10 mouse cellular contexts compared by ENCODE assay signal in genomic region chr6:86830738-86831500, GRCm38 (mm10). TPM values are rescaled to one million over a fixed set of nuclear protein-coding genes. Genes with fewer than 3 reads are reported as not detected.
DNase-seq lines count a peak whose midpoint lies in the region; ATAC-seq and TF ChIP-seq lines count a peak whose summit lies in the region.
"Had no signal": no experiment of that assay in that cellular context is flagged by ENCODE, and none has a peak within 500 bp of the region (broad histone marks: within the 10 kb centered on the region; RNA-seq: fewer than 3 reads in every experiment).

No protein-coding gene starts in this region.

- WGBS in heart, embryonic 10.5 days: 56% methylated on average over 10 of the region's 10 CpGs
- 51% methylated on average over 10 of the region's 10 CpGs for WGBS in kidney, postnatal 0 days

- ATAC-seq in kidney, postnatal 0 days (replicated peaks; ENCODE audit: low FRiP score, low read depth): no peak
- no peak for ATAC-seq in megakaryocyte progenitor cell, adult 5-6 weeks (replicated peaks; ENCODE audit: poor library complexity)

- no peak for TF ChIP-seq CTCF in kidney, postnatal 0 days (IDR thresholded peaks at IDR 0.05; ENCODE audit: low read depth)

- peaks cover 10% of the 10 kb centered on the region for H3K4me1 ChIP-seq in heart, embryonic 10.5 days
- no peaks in the 10 kb centered on the region for H3K4me1 ChIP-seq in kidney, postnatal 0 days (replicated peaks; ENCODE audit: insufficient read depth, low read length)

- no peak overlapping the region for H3K4me2 ChIP-seq in kidney, postnatal 0 days (ENCODE audit: low read length)

- H3K4me3 ChIP-seq in heart, embryonic 10.5 days: no peak overlapping the region
- no peak overlapping the region for H3K4me3 ChIP-seq in kidney, postnatal 0 days (replicated peaks; ENCODE audit: low read depth, low read length)

- H3K27ac ChIP-seq in heart, embryonic 10.5 days: peak overlapping the region; percentile 36; the same call in 1 of the 2 replicates
- H3K27ac ChIP-seq in kidney, postnatal 0 days: peak overlapping the region; percentile 31
- H3K27ac ChIP-seq: macrophage had no signal

- H3K27me3 ChIP-seq in heart, embryonic 10.5 days (ENCODE audit: insufficient read depth, poor library complexity, severe bottlenecking): no peaks in the 10 kb centered on the region
- H3K27me3 ChIP-seq in kidney, postnatal 0 days (ENCODE audit: insufficient read depth, low read length): no peaks in the 10 kb centered on the region

- H3K9me3 ChIP-seq in heart, embryonic 10.5 days: no peaks in the 10 kb centered on the region
- H3K9me3 ChIP-seq in kidney, postnatal 0 days (replicated peaks; ENCODE audit: low read length): no peaks in the 10 kb centered on the region

- H3K36me3 ChIP-seq in heart, embryonic 10.5 days: no peaks in the 10 kb centered on the region
- H3K36me3 ChIP-seq in kidney, postnatal 0 days (ENCODE audit: insufficient read depth, low read length): no peaks in the 10 kb centered on the region

- H3K9ac ChIP-seq in kidney, postnatal 0 days (ENCODE audit: low read depth, low read length): no peak overlapping the region

- DNase-seq in kidney, adult 11 months: peak; percentile 28
- no peak for DNase-seq in kidney, adult 8-10 months
- no peak for DNase-seq in heart, embryonic 10.5 days (ENCODE audit: low spot score)
- peak; percentile 59 for DNase-seq in kidney, postnatal 0 days (ENCODE audit: low spot score)
- peak; percentile 71 for DNase-seq in skeletal muscle tissue, adult 2 months (ENCODE audit: low read depth, low spot score)
- DNase-seq in left cerebral cortex, adult 8-10 months (ENCODE audit: low spot score in 2 of 2): no peak
- DNase-seq in cerebellum, postnatal 10 days: no peak
- DNase-seq: cerebellum, adult 2 months had no signal

RNA-seq across cellular contexts. Expression of gene Aak1, which starts 18.4 kb away (rescaled TPM):
- polyA plus RNA-seq in heart, embryonic 10.5 days (2016; fragmentation: Nextera tagmentation; extraction: Ambion mirVana): 19.4 and 24.3 TPM in 2 replicates
- 7.3 and 7.8 TPM in 2 replicates for polyA plus RNA-seq in kidney, postnatal 0 days (2015; fragmentation: Nextera tagmentation; extraction: Ambion mirVana)
- 30.1 and 30.6 TPM in 2 replicates for total RNA-seq in megakaryocyte progenitor cell, adult 5-6 weeks (2015)
- 6.0 and 11.0 TPM in 2 replicates for total RNA-seq in megakaryocyte progenitor cell, adult 5-6 weeks (2017)
- total RNA-seq in left cerebral cortex, adult 8-10 months (2022): 100 to 1,000 TPM; 363 to 417 (median 388) TPM

RNA-seq across cellular contexts. Expression of gene Anxa4, which starts 37.5 kb away (rescaled TPM):
- polyA plus RNA-seq in heart, embryonic 10.5 days (2016; fragmentation: Nextera tagmentation; extraction: Ambion mirVana): 9.9 and 16.7 TPM in 2 replicates
- polyA plus RNA-seq in kidney, postnatal 0 days (2015; fragmentation: Nextera tagmentation; extraction: Ambion mirVana): 76.3 and 80.8 TPM in 2 replicates
- total RNA-seq in megakaryocyte progenitor cell, adult 5-6 weeks (2015): 14.6 and 18.4 TPM in 2 replicates
- total RNA-seq in megakaryocyte progenitor cell, adult 5-6 weeks (2017): 15.3 and 21.2 TPM in 2 replicates
- total RNA-seq in left cerebral cortex, adult 8-10 months (2022): 10 to 100 TPM in 3 of 4 experiments, 1 to 10 TPM in 1; 7.6 to 10.2 (median 10.1) TPM

Comparison
In these comparisons a context has a peak if more than half of its experiments do, and no peak if none do; other contexts are left out.
1. DNase-seq: peak in kidney, adult 11 months (single experiment), kidney, postnatal 0 days (single experiment) and skeletal muscle tissue, adult 2 months (single experiment); none in kidney, adult 8-10 months (0 of 2), heart, embryonic 10.5 days (single experiment), left cerebral cortex, adult 8-10 months (0 of 2) and cerebellum, postnatal 10 days (0 of 2).
2. RNA of gene Aak1, which starts 18.4 kb away (total RNA-seq): 363 to 417 TPM in left cerebral cortex, adult 8-10 months; 6.0 to 30.6 TPM in megakaryocyte progenitor cell, adult 5-6 weeks; every median in the first group is over 10 times any median in the second.